Mouse (Mus musculus) heart, adult 9 months (tissue): ENCODE data around the gene C1ql2.
A peak's percentile ranks its signal among the peaks of the same experiment; 100 is the strongest.

Experiments
- DNase-seq, 2 experiments: peaks; one replicate each; pipeline ENCODE4 v3.0.0; 2022; ENCODE audit warnings: low spot score in 2 of 2

Gene C1ql2

DNA sequence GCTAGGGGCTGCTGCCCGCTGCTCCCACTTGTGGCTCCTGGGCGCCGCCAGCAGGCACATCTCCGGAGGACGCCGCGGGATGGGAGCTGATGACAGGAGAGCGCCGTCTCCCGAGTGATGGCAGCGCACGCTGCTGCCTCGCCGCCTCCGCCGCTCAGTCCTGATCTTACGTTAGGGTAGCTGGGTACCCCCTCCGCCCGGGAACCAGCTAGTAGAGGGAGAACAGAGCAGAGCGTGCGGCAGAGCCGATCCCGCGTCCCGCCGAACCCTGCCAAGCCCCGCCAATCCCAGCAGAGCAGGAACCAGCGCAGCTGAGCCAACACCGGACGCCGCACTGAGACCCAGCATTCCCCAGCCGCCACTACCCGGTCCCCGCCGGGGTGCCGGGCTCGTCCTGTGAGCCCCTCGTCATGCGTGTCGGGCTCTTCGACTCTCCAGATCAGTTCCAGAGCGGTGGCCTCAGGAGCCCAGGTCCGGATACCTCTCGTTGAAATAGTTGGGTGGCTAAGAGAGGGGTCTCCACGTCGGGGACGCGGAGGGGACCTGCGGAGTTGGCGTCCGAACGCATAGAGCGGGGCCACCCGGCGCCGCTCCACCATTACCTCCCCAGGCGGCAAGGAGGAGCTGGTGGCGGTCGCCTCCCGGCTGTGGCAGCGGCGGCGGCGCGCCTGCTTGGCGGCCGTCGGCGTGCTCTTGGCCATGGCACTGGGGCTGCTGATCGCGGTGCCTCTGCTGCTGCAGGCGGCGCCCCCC is at the start of gene C1ql2:
Gene C1ql2, plus strand, starts transcription at position 164 of the 753 bp plus-strand sequence.
- DNase-seq, result no peak

DNA sequence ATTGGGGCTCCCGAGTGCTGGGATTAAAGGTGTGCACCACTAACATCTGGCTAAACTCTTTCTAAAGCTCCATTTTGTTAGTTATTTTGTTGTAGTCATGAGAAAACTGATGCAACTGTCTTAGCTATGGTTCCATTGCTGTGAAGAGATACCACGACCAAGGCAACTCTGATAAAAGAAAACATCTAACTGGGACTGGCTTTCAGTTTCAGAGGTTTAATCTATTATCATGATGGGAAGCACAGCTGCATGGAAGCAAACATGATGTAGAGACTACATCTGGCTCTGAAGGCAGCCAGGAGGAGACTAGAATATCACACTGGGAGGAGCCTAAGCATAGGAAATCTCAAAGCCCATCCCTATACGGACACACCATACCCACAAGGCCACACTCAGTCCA is 48.7 kb upstream of the C1ql2 start:
- DNase-seq, result no peak

DNA sequence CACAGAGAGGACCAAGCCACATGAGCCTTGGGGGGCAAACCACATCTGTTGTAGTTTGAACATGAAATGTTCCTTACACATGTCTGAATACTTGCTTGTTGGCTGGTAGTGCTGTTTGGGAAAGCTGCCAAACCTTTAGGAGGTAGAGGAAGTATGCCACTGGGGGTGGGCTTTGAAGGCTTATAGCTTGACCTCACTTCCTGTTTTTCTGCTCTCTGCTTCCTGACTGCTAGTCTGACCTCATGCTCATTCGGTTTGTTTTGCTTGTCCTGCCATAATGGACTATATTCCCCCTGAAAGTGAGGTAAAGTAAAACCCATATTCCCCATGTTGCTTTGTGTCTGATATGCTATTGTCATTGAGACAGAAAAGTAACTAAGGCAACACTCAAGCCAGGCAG is 46.6 kb upstream of the C1ql2 start:
- no peak for DNase-seq

DNA sequence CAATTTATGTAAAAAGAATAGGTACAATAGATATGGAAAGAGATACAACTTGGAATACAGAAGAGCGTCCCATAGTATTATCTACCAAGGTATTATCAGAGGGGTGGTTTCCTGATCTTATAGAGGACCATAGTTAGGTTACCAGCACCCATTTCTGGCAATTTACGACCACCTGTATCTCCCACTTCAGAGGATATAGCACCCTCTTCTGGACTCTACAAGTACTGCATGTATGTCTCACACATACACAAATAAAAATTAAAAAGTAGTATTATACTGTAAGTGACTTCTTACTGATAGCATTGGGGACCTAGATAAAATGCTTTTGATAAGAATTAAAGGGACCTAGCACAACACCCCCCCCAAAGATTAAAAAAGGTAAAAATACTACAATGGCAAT is 43.4 kb upstream of the C1ql2 start:
- DNase-seq, result no peak

DNA sequence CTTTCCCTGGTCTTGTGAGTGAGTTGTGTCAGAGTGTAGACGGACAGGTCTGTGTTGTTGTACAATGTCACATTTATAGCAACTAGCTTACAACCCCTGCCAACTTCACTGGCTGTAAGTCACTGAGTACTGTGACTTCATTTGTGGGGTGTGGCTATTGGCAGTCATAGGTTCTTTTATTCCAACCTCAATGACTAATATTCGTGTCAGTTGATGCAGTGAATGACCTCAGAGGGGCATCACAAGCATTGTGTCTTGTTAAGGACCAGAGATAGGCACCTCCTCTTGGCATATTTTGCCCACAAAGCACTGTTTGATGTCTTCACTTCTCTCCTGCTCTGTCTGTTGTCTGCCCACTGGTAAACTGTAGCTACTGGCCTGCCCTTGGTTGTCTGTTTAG is 34.6 kb upstream of the C1ql2 start:
- DNase-seq, result no peak

DNA sequence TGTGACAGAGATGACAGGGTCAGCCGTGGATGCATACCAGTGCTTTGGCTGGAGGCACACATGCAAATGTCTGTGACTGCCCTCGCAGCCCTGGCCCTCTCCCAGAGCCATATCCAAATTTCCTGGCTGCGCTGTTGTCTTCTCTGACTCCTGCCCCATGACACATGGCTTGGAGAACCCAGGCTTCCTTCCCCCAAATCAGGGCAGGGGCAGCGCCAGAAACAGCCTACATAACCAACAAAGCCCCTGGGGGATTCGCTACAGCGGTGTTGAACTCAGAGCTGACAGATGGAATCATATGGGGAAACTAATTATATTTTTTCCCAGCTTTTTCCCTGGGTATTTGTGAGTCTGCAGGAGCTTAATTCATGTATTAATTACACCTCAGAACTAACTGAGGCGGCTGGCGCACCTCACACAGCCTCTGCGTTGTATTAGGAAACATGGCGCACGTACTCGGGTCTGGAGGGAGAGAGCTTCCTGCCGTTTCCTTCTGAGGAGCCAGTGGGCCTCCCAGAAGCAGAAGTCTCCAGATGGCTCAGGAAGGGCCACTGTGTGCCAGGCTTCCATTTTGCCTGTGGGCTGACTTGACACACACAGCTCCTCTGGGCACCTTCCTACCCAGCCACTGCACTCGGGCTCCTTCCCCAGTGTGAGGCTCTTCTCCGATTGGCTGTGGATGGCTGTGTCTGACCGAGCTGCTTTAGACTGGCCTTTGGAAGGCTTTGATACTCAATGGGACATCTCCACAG is 18.9 kb upstream of the C1ql2 start:
- no peak for DNase-seq

DNA sequence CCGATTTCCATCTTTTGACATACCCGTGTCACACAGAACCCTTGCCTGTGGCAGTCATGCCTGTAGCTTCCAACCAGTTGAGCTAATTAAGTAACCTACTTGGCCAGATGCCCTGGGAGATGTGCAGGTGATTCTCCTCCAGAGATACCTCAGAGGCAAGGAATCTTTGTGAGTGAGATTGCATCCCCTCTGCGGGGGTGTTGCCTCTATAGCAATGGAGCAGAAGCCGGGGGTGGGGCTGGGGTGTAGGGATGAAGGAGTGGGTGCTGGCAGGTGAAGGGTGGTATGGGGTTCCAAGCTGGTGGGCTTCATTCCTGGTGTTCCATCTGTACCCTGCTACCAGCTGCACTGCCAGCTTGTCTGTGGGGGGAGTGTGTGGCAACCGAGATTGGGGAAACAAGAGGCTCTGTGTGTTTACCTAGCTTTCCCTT is 17.2 kb upstream of the C1ql2 start:
- DNase-seq, result no peak

DNA sequence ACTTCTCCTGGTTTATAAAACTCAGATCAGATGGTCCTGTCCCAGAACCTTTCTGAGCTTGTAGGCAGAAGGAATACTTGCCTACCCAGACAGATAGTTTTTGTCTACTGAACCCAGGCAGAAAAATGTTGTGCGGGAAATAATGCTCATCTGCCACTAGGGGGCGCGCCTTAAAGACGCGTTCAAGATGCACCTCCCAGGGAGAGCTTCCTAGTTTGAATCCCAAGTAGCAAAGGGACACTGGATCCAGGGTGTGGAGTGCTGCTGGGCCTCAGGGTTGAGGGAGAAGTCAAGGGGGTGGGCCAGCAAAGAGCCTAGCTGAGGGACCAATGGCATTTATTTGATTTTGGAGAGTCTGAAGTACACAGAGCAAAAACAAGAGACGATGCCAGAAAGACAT is 12.7 kb upstream of the C1ql2 start:
- peak in 1 of 2 experiments; percentile 10 for DNase-seq

DNA sequence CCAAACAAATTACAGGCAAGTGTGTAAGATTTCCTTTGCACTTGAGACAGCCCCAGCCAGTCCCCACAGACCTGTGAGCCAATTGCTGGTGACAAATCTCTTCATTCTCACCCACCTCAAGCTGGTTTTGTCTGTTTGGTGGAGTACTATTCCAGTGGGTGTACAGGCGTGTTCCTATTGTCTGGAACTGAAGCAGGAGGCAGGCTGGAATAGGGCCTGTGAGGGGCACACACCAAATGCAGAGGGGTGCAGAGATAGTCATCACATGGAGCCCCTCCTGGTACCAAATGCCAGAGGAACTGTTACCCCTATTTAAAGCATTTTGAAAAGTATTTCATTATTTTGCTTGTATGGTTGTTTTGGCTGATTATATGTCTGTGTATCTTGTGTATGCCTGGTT is 12.2 kb upstream of the C1ql2 start:
- no peak for DNase-seq

DNA sequence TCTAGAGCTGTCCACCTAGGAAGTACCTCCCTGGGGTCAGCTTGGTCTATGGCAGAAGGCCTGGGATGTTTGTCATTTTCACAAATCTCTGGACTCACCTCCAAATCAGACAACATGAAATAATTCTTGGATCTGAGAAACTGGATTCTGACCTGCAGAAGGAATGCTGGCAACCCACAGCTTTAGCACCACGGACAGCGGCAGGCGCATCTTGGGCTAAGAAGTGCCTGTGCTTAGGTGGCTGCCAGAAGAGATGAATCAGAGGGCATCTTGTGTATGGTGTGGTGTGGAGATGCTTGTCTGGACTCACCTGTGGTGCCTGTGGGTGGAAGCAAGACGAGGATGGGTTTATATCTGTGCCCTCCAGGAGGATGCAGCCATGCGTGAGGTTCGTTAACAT is 8.5 kb upstream of the C1ql2 start:
- no peak for DNase-seq

DNA sequence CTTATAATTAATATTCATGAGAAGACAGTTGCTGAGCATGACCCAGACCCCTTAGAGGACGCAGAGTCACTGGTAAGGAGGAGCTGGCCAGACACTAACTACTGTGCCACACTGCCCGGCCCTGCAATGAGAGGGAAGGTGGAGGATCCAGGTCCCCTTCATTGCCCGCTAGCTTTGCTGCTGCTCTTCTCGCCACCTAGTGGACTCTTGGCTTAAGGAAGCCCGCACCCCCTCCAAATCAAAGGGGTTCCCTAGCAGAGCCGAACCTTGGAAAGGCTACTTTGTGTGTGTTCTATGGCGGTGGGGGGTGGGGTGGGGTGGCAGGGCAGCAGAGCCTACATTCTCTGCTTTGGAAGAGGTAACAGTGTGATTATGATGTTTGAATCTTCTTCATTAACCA is 2.4 kb upstream of the C1ql2 start:
- DNase-seq, result no peak

DNA sequence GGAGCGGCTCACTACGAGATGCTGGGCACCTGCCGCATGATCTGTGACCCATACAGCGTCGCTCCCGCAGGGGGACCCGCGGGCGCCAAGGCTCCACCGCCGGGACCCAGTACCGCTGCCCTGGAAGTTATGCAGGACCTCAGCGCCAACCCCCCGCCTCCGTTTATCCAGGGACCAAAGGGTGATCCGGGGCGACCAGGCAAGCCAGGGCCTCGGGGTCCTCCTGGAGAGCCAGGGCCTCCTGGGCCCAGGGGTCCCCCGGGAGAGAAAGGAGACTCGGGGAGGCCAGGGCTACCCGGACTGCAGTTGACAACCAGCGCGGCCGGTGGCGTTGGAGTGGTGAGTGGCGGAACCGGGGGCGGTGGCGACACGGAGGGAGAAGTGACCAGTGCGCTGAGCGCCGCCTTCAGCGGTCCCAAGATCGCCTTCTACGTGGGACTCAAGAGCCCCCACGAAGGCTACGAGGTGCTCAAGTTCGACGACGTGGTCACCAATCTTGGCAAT is 842 bp downstream of the C1ql2 start:
- no peak for DNase-seq

DNA sequence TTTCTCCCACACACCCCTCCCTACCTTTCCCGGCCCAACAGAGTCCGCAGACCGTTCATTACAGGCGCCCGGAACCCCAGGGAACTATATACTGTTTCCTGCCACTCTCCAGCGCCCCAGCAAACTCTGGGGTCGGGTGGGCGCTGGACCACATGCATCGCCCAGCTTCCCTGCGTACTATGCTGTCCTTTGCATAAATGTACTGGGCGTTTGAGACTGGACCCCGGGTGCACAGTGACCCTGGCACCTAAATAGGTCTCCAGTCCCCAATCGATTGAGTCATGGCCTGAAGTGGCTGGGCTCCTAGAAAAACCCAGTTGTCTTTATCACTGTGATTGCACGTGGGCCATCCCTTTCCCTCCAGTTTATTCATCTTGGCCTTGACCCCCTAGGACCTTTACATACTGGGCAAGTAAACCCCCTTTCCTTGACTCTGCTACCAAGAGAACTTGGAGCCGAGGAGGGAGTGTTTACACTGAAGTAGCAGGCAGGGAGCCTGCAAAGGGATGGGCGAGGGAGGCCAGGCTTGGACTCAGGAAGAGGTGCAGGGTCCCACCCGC is 1.5 kb downstream of the C1ql2 start:
- DNase-seq, result no peak

DNA sequence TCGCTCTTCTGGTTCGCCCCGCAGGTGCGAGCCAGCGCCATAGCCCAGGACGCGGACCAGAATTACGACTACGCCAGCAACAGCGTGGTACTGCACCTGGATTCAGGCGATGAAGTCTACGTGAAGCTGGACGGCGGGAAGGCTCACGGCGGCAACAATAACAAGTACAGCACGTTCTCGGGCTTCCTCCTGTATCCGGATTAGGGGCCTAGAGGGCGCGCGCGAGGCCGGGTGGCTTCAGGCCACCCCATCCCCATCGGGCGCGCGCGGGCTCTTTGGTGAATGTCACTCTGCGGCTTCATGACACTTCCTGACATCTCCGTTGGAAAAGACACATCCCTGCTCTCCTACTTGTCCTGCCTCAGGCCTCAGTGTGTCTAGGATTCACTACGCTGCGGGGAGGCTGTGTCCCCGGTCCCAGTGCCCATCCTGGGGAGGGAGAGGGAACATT is 2.0 kb downstream of the C1ql2 start:
- no peak for DNase-seq

DNA sequence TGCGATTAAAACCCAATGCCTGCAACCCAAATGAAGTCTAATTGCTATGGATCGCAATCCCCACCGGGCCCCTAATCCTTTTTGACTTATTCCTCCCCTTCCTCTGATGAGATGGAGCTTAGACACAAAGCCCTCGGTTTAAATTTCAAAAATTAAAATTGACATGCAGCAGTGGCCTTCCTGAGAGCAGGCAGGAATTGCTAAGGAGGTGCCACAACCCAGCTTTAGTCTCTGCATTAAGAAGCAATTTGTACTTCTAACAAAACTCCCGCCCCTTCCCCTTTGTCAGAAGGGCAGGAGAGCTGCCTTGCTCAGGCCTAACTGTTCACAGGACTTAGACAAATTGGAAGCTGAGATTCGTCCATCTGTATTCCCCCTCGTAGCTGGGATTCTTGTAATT is 4.6 kb downstream of the C1ql2 start:
- no peak for DNase-seq

DNA sequence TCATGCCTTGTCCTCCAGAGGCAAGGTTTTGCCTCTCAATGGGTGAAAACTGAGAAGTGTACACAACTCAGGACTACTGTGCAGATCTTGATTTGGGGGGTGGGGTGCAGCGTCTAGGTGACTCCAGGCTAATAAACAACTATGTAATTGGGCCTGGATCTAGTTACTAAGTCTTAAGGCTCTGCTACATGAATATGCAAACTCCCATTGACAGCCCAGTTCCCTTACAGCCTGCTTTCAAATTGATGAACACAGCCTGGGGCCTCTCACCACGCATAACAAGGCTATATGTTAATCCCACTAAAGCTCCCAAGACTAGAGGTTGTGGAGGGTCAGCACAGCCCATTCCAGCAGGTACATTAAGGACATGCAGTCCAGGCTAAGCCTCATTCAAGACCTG is 14.0 kb downstream of the C1ql2 start:
- no peak for DNase-seq

DNA sequence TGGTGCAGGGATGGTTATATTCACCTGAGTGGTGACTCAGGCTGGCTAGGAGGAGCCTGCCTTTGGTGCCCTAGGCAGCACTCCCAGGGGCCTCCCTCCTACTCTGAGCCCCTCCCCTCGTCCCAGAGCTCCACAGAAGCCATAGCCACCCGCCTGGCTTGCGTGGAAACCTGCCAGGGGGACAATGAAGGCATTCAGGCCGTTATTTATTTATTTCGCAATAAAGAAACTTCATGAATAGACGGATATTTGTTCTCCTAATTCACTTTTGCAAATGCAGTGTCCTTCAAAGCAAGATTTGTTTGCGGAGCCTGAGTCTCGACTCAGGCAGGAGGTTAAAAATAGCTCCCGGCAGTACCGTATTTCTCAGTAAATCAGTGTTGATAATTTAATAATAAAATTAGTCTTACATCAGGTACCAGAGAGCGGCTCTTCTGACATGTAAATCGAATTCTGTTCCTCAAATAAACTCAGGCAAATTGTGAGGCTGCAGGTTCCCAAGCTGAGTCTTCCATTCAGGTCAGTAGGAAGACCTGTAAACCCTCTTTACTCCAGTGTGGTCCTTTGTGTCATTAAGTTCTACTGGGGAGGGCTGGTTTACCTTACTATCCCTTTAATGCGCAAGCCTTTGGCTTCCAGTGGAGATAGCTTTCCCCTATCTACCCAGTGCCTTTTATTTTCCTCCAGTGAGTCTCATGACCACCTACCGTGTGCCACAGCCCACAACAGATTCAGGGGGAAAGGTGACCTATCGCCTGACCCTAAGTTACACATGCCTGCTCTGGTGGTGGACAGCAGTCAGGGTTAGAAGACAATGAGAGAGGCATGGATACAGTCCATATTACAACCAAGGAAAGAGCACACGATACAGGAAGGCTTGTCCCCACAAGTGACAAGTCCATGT is 17.2 kb downstream of the C1ql2 start:
- peak; percentile 13 to 31 for DNase-seq

DNA sequence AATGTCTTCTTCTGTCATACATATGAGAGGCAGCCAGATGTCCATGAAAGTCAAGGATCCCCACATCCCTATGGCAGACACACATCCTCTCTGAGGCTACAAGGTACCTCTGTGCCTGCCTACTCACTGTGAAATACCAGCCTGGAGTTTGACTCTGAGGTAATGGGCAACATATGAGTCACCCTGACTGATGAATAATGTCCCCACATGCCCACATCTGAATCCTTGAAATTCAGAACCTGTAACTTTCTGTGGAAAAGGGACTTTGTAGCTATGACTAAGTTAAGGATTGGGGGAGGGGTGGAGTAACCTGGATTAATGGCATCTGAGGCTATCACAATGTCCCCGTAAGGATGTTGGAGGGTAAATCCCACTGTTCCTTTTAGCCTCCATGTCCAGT is 23.3 kb downstream of the C1ql2 start:
- DNase-seq, result no peak

DNA sequence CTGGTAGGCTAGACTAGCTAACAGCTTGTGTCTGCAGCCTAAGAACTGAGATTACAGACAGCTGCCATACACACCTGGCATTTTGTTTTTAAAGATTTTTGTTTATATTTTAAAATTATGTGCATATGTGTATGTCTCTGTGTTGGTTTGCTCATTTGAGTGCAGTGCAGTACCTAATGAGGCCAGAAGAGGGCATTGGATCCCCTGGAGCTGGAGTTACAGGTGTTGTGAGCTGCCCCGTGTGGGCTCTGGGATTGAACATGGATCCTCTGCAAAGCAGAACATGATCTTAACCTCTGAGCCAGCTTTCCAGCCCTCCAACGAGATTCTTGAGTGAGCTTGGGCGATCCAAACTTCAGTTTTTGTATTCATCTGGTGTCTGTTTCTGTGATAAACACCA is 27.8 kb downstream of the C1ql2 start:
- no peak for DNase-seq

DNA sequence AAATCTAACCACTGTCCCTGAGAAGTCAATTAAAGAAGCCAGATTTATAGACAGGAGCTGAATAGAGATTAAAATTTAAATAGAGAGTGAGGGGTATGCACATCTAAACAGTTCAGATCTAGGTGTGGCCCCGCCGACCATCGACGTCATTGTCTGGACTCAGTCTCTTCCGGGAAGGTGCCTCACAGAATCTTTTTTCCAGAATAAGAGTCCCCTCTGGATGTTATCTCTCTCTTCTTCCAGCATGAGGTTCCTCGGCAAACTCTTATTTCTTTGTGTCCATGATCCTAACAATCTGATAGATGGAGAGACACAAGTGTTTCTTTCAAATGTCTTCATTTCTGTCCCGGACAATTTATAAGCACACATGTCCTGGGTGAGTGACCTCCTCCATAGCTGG is 33.7 kb downstream of the C1ql2 start:
- DNase-seq, result no peak

DNA sequence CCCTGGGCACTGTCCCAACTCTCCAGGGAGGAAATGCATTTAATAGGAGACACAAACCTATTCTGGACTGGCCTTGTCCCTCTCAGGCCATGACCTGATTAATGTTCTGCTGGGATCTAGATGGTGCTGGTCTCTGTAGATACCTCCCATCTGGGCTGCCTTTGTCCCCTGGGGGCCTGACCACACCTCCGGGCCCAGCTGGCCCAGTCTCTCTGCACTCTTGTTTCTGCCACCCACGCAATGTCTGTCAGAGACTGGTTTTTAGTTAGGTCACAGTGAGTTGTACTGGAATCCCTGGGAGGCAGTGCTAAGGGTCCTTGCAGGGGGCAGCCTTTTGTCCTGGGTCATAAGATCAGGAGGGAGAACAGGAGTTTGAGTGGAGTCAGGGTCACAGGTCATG is 34.5 kb downstream of the C1ql2 start:
- DNase-seq, result no peak
